Mouse (Mus musculus) kidney, adult 18-20 months (tissue): Measurements from ENCODE around the gene Vinac1.
A peak's percentile ranks its signal among the peaks of the same experiment; 100 is the strongest.

Experiments used
- DNase-seq: peaks from one replicate; pipeline ENCODE4 v3.0.0; 2021

Vinac1 gene

GRCm38 (mm10) chr2:129047811-129048210 lies at the start of gene Vinac1:
Vinac1 (minus strand) TSS chr2:129048172.
- DNase-seq, result no peak

- peak; percentile 56 for DNase-seq
These were observed 46.2 kb upstream of the Vinac1 start for GRCm38 (mm10) chr2:129093926-129094724.

- no peak for DNase-seq
These were observed 44.8 kb upstream of the Vinac1 start for GRCm38 (mm10) chr2:129092810-129093209.

DNA sequence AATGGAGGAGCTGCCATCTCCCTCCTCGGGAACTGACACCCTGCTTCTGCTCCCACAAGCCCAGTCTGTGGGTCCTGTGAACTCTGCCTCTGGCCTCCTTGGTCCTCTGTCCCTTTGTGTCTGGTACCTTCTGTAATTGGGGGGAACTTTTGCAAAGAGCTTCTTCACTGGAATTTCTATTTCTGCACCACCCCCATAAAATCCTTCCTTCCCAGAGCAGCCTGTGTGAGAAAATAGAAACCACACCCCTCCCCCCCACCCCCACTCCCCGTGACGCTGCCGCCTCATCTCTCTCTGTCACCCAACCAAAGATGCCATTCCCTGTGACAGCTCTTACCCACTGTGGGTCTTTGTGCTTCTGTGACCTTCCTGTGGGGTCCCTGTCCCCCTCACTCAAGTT lies 42.4 kb upstream of the Vinac1 start:
- no peak for DNase-seq

DNA sequence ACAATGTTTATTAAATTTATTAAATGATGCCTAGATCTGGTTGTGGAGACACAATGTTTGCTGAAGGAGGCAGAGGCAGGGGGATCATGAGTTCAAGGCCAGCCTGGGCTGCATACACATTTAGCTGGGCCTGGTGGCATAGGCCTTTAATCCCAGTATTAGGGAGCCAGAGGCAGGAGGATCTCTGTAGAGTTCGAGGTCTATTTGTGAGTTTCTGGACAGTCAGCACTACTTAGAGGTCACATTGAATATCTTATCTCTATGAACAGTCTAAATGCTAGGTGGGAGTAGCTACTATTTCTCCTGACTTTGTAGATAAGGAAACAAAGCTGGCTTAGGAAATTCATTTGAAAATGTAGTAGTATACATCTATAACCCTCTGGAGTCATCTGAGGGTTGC lies 39.5 kb upstream of the Vinac1 start:
- no peak for DNase-seq

GRCm38 (mm10) chr2:129084959-129085358 lies 37.0 kb upstream of the Vinac1 start:
- DNase-seq, result peak; percentile 41

- no peak for DNase-seq
These were observed 35.5 kb upstream of the Vinac1 start for GRCm38 (mm10) chr2:129083514-129083913.

DNA sequence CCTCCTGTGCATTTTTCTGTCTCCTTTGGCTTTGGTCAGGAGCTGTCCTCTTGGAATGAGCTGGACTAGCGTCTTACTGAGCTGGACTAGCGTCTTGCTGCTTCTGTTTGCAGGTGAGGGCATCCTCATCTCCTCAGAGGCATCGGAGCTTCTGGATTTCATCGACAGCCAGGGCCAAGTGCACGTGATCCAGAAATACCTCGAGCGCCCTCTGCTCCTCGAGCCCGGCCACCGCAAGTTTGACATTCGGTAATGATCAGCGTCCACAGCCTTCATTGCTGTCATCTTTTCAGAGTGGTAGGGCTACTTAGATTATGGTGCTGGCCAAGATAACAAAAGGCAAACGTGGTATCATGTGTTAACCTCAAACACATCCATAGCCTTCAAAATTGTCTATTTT lies 33.1 kb upstream of the Vinac1 start:
- no peak for DNase-seq

GRCm38 (mm10) chr2:129079194-129079593 lies 31.2 kb upstream of the Vinac1 start:
- DNase-seq, result no peak

DNA sequence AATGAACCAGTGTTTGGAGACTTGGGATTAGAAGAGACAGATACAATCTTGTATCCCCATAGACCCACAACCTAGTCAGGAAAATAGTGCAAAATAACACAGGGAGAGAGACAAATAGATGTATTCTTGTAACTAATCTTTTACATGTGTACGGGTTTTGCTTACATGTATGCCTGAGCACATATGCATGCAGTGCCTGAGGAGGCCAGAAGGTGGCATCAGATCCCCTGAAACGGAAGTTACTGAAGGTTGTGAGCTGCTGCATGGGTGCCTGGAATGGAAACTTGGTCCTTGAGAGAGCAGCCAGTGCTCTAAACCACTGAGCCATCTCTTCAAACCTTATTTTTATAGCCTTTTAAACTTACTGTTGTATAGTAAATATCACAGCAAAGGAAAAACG lies 30.3 kb upstream of the Vinac1 start:
- peak; percentile 28 for DNase-seq

DNA sequence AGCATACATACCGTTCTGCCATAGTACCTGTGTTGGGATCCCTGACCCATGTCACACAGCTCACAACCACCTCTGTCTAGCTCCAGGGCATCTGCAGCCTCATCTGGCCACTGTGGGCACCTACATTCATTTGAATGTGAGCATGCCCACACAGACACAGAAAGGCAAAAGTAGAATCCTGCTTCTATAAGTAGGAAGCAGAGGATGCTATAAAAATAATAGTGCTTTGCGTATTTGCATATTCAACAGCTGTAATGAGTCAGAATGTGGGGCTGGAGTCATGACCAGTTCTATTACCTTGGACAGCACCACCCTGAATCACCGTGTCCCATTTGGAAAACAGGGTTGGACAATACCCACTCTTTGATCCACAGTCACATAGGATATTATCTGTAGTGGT lies 22.3 kb upstream of the Vinac1 start:
- no peak for DNase-seq

DNA sequence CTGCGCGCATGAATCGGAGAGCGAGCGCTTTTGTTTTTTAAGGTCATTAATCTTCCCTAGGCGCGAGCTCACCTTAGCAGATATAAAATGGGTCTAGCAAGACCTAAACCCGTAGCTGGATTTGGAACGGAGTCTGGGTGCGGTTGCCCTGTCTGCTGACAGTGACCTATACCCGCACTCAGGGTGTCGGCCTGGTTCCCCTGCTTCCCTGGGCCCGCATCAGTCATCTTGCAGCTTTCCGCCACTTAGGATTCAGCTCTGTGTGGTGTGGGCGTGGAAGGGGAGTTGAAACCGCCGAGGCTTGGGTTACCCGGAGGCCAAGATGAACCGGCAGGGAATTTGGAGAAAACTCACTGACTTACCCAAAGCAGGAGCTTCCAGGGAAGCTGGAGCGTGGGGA lies 18.4 kb upstream of the Vinac1 start:
- DNase-seq, result peak; percentile 48

DNA sequence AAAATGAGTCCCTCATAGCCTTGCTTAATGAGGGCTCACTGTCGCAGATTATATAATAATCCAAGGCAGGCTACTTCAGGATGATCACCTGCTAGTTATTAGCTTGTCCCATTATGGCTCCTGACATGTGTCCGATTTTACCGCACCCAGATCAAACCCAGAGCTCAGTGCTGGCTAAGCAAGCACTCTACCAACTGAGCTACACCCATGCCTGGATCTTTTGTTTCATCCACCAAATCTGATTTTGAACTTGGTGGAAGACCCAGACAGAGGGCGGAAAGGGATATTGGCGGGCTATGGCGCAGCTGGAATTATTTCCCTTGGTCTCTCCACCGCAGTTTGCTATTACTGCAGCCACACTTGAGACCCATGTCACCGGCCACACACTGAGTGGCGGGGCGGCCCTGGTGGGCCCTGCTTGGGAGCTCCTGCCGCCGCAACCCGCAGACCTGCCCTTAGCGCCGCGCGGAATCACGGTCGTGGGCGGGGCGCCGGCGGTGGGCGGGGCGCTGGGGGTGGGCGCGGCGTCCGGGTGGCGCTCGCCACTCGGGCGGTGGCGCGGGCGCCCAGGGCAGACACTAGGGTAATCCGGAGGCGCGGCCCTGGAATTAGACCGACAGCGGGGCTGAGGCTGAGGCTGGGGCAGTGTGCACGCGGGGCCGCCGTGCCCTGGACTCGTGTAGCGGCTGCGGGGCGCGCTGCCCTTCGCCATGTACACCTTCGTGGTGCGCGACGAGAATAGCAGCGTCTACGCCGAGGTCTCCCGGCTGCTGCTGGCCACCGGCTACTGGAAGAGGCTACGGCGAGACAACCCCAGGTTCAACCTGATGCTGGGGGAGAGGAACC lies 17.7 kb upstream of the Vinac1 start, which contains the start of gene Ttl:
Ttl (plus strand) TSS at position 506 of the 846 bp plus-strand sequence.
- DNase-seq, result peak; percentile 87

- DNase-seq, result no peak
These were observed 13.6 kb upstream of the Vinac1 start for GRCm38 (mm10) chr2:129061456-129062059.

- DNase-seq, result no peak
These were observed 10.0 kb upstream of the Vinac1 start for GRCm38 (mm10) chr2:129057920-129058361.

GRCm38 (mm10) chr2:129057256-129057655 lies 9.3 kb upstream of the Vinac1 start:
- DNase-seq, result no peak

GRCm38 (mm10) chr2:129056597-129056996 lies 8.6 kb upstream of the Vinac1 start:
- DNase-seq, result peak; percentile 29

DNA sequence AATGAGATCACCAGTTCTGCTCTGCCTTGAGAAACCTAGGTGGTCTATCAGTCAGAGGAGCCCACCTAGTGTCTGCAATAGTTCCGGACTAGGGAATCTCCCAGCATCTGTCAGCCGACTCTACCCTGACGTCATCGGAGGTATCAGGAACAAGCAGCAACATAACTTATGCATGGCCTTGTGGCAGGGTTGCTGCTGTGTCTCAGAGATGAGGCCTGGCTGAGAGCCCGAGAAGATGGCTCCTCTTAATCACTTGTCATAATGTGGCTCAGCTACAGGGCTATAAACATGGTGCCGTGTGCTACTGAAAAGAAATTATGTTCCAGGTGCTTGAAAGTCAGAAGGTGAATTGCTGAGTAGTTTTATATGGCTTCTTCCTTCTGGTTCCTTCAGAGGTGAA lies 7.8 kb upstream of the Vinac1 start:
- DNase-seq, result no peak

DNA sequence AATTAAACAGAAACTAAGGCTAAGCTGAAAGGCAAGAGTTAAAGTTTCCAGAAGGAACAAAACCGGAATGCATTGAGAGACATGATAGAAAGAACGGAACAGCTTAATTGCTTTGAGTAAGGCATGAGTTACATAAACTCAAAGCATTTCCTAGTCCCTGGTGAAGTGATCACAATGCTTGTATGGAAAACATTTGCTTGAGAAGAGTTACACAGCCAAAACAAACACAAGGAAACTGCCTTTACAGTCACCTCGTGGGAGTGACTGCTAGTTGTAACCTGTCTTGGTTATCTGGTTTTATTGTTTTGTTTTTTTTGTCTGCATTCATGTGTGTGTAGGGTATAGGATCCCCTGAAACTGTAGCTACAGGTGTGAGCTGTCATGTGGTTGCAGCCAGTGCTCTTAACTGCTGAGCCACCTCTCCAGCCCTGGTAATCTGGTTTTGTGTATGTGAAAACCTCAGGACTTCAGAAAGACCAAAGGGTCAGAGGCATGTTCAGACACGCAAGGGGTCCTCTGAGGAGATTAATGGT lies 4.5 kb upstream of the Vinac1 start:
- no peak for DNase-seq

DNA sequence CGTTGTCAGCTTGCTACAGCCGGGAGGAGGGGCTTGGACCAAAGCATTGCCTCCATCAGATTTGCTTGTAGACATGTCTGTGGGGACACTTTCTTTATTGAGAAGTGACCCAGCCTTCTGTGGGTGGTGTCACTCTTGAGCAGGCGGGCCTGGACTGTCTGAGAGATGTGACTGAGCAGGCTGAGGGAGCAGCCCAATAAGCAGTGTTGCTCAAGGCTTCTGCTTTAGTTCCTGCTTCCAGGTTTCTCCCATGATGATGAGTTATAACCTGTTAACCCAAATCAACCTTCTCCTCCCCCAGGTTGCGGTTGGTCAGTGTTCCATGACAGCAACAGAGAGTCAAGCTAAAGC lies 1.2 kb downstream of the Vinac1 start:
- DNase-seq, result no peak

GRCm38 (mm10) chr2:129046172-129046845 lies 1.7 kb downstream of the Vinac1 start:
- DNase-seq, result no peak

DNA sequence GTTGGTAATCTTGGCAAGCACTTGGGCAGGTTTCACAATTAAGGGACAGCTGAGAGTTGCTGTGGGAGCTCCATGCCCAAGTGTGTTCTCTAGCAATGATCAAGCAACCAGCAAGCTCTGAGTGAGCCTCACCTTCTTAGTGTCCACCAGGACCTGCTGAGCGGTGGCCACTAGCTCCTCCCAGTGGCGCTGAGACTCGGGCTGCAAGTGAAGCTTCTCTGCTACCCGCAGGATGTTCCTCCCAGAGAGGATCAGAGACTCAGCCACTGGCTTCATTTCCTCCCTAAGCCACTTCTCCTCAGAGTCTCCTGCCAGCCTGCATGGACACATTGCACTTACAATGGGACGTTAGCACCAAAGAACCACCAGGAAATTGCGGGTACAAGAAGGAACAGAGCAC lies 7.4 kb downstream of the Vinac1 start:
- DNase-seq, result peak; percentile 9
